Mouse (Mus musculus) CH12.LX (cell line): Measurements from ENCODE around the gene Cfap46. TPM values are rescaled to one million over a fixed set of nuclear protein-coding genes. Genes with fewer than 3 reads are reported as not detected.

Experiments used
- DNase-seq: peaks from one replicate; pipeline ENCODE4 v3.0.0-alpha.2; 2013; ENCODE audit errors: extremely low read depth
- H3K27ac ChIP-seq: 2 replicates; pipeline ENCODE4 v1.5.1; 2012; ENCODE audit warnings: low read depth, mild to moderate bottlenecking, control low read depth, moderate library complexity; ENCODE audit not compliant: insufficient read depth
- H3K27me3 ChIP-seq: replicated peaks from 2 replicates; pipeline ENCODE3; 2012; ENCODE audit warnings: inconsistent platforms
- H3K36me3 ChIP-seq, 2 experiments: replicated peaks in 1 of 2; 2 replicates each; pipeline versions ENCODE3 to v1.6.1; 2012; ENCODE audit warnings: inconsistent platforms in 1 of 2, low read length in 1 of 2, mild to moderate bottlenecking in 1 of 2, mixed read lengths in 1 of 2, moderate library complexity in 1 of 2; ENCODE audit not compliant: control insufficient read depth in 1 of 2, insufficient read depth in 1 of 2
- H3K4me1 ChIP-seq, 2 experiments: 2 replicates each; pipeline ENCODE4 v1.6.1; 2012; ENCODE audit warnings: inconsistent platforms in 1 of 2, moderate library complexity in 1 of 2; ENCODE audit not compliant: insufficient read depth in 2 of 2, control insufficient read depth in 1 of 2
- H3K4me2 ChIP-seq: 2 replicates; pipeline ENCODE4 v1.6.1; 2012; ENCODE audit warnings: low read depth, mild to moderate bottlenecking, control low read depth; ENCODE audit not compliant: poor library complexity, insufficient read depth, severe bottlenecking
- H3K4me3 ChIP-seq, 3 experiments: fragments of 150-350 bp in 1 of 3; sonication (generic) in 1 of 3; replicated peaks in 1 of 3; 2 replicates each; pipeline versions ENCODE3 to v1.5.1; 2011 to 2012; ENCODE audit warnings: low read depth in 2 of 3, low read length in 2 of 3, mild to moderate bottlenecking in 2 of 3, moderate library complexity in 2 of 3, control low read depth in 1 of 3, improper control_type of control experiment in 1 of 3, inconsistent platforms in 1 of 3, mixed read lengths in 1 of 3; ENCODE audit not compliant: poor library complexity in 1 of 3
- H3K79me2 ChIP-seq: replicated peaks from 2 replicates; pipeline ENCODE4 v1.6.1; 2012; ENCODE audit warnings: mild to moderate bottlenecking, moderate library complexity; ENCODE audit not compliant: control insufficient read depth, poor library complexity, insufficient read depth, severe bottlenecking; ENCODE audit errors: extremely low read depth
- H3K9ac ChIP-seq: 2 replicates; pipeline ENCODE4 v1.6.1; 2012; ENCODE audit warnings: low read depth, mild to moderate bottlenecking, control low read depth, moderate library complexity; ENCODE audit not compliant: insufficient read depth
- H3K9me3 ChIP-seq: replicated peaks from 2 replicates; pipeline ENCODE3; 2012; ENCODE audit warnings: low read length, inconsistent platforms, mixed read lengths
- BHLHE40 ChIP-seq: IDR thresholded peaks from 2 replicates; pipeline ENCODE4 v1.6.1; 2011; ENCODE audit warnings: mild to moderate bottlenecking, low read depth, low read length, improper control_type of control experiment
- CHD1 ChIP-seq: IDR thresholded peaks from 2 replicates; pipeline ENCODE4 v1.6.1; 2012; ENCODE audit warnings: low read depth, low read length, improper control_type of control experiment, inconsistent platforms
- CTCF ChIP-seq, 2 experiments: IDR thresholded peaks in 1 of 2; conservative IDR thresholded peaks in 1 of 2; 2 replicates each; pipeline ENCODE4 v1.5.1; 2011 to 2012; ENCODE audit warnings: low read depth in 2 of 2, low read length in 2 of 2, improper control_type of control experiment in 1 of 2, inconsistent platforms in 1 of 2, mild to moderate bottlenecking in 1 of 2, moderate library complexity in 1 of 2
- E2F4 ChIP-seq: IDR thresholded peaks from 2 replicates; pipeline ENCODE4 v1.6.1; 2011; ENCODE audit warnings: low read depth, low read length, improper control_type of control experiment; ENCODE audit not compliant: insufficient replicate concordance
- ELF1 ChIP-seq: IDR thresholded peaks from 2 replicates; pipeline ENCODE4 v1.6.1; 2014; ENCODE audit warnings: low read depth, mild to moderate bottlenecking, inconsistent platforms, low read length, improper control_type of control experiment
- GABPA ChIP-seq: IDR thresholded peaks from 2 replicates; pipeline ENCODE4 v1.6.1; 2012; ENCODE audit warnings: low read depth, low read length, improper control_type of control experiment, inconsistent platforms; ENCODE audit not compliant: insufficient replicate concordance
- IRF4 ChIP-seq: IDR thresholded peaks from 2 replicates; pipeline ENCODE4 v1.6.1; 2014; ENCODE audit warnings: low read depth, mild to moderate bottlenecking, inconsistent platforms, low read length, improper control_type of control experiment
- JUND ChIP-seq: conservative IDR thresholded peaks from 2 replicates; pipeline ENCODE4 v1.6.1; 2011; ENCODE audit warnings: low read depth, low read length, improper control_type of control experiment
- MAFK ChIP-seq: IDR thresholded peaks from 2 replicates; pipeline ENCODE4 v1.6.1; 2011; ENCODE audit warnings: low read length, improper control_type of control experiment; ENCODE audit not compliant: insufficient replicate concordance
- MAZ ChIP-seq: IDR thresholded peaks from 2 replicates; pipeline ENCODE4 v1.6.1; 2012; ENCODE audit warnings: low read depth, mild to moderate bottlenecking, inconsistent platforms, low read length, improper control_type of control experiment, moderate library complexity
- MXI1 ChIP-seq: IDR thresholded peaks from 2 replicates; pipeline ENCODE4 v1.6.1; 2011; ENCODE audit warnings: mild to moderate bottlenecking, low read depth, low read length, improper control_type of control experiment
- NELFE ChIP-seq: IDR thresholded peaks from 2 replicates; pipeline ENCODE4 v1.6.1; 2011; ENCODE audit warnings: low read depth, low read length, improper control_type of control experiment
- NRF1 ChIP-seq: IDR thresholded peaks from 2 replicates; pipeline ENCODE4 v1.6.1; 2014; ENCODE audit warnings: low read depth, mild to moderate bottlenecking, inconsistent platforms, low read length, improper control_type of control experiment, moderate library complexity
- POLR2A ChIP-seq: IDR thresholded peaks from 2 replicates; pipeline ENCODE4 v1.6.1; 2011; ENCODE audit warnings: low read depth, mild to moderate bottlenecking, improper control_type of control experiment, low read length
- RAD21 ChIP-seq: IDR thresholded peaks from 2 replicates; pipeline ENCODE4 v1.6.1; 2011; ENCODE audit warnings: low read depth, mild to moderate bottlenecking, low read length, improper control_type of control experiment, moderate library complexity
- RCOR1 ChIP-seq: conservative IDR thresholded peaks from 2 replicates; pipeline ENCODE4 v1.6.1; 2012; ENCODE audit warnings: low read depth, mild to moderate bottlenecking, inconsistent platforms, low read length, improper control_type of control experiment
- SIN3A ChIP-seq: IDR thresholded peaks from 2 replicates; pipeline ENCODE4 v1.6.1; 2012; ENCODE audit warnings: low read length, improper control_type of control experiment, inconsistent platforms
- SMC3 ChIP-seq: IDR thresholded peaks from 2 replicates; pipeline ENCODE4 v1.6.1; 2011; ENCODE audit warnings: low read depth, low read length, improper control_type of control experiment
- UBTF ChIP-seq: IDR thresholded peaks from 2 replicates; pipeline ENCODE4 v1.6.1; 2012; ENCODE audit warnings: low read depth, mild to moderate bottlenecking, inconsistent platforms, low read length, improper control_type of control experiment, moderate library complexity
- USF1 ChIP-seq: IDR thresholded peaks from 2 replicates; pipeline ENCODE4 v1.6.1; 2014; ENCODE audit warnings: low read depth, mild to moderate bottlenecking, inconsistent platforms, low read length, improper control_type of control experiment
- USF2 ChIP-seq: conservative IDR thresholded peaks from 2 replicates; pipeline ENCODE4 v1.6.1; 2011; ENCODE audit warnings: low read depth, low read length, improper control_type of control experiment
- ZC3H11A ChIP-seq: IDR thresholded peaks from 2 replicates; pipeline ENCODE4 v1.6.1; 2012; ENCODE audit warnings: low read depth, mild to moderate bottlenecking, inconsistent platforms, low read length, improper control_type of control experiment
- ZKSCAN1 ChIP-seq: IDR thresholded peaks from 2 replicates; pipeline ENCODE4 v1.6.1; 2012; ENCODE audit warnings: low read depth, inconsistent platforms, low read length, improper control_type of control experiment, borderline replicate concordance
- ZNF384 ChIP-seq: IDR thresholded peaks from 2 replicates; pipeline ENCODE4 v1.6.1; 2012; ENCODE audit warnings: low read depth, low read length, improper control_type of control experiment, inconsistent platforms
- dilution Hi-C: fragments of 300-500 bp; cut with MboI; formaldehyde crosslinking; loops from 2 replicates; pipeline ENCODE4 v1.14.3; 2020; ENCODE audit warnings: low sequenced_read_pairs; ENCODE audit not compliant: extremely low pct_unique_long_range_greater_than_20kb, extremely low pct_ligation_motif_present
- in situ Hi-C: fragments of 300-500 bp; cut with MboI; formaldehyde crosslinking; loops from 3 replicates; pipeline ENCODE4 v1.14.3; 2019; ENCODE audit warnings: low sequenced_read_pairs, low pct_ligation_motif_present, low pct_unique_long_range_greater_than_20kb, mixed read lengths
- polyA plus RNA-seq: library from polyadenylated mRNA; unstranded; fragments of >175 nt; gene quantifications from 2 replicates; pipeline ENCODE4 v1.2.1, GENCODE M21; 2012; ENCODE audit warnings: low read depth; ENCODE audit not compliant: insufficient read length
- total RNA-seq, 2 experiments: library from RNA; depleted of rRNA; stranded (reverse); fragments of 300-350 nt in 1 of 2; fragments of >200 nt in 1 of 2; gene quantifications; 2 replicates each; pipeline ENCODE4 v1.2.3; 2012 to 2014

Gene Cfap46
- total and polyA plus RNA-seq, 3 experiments: 0.11 to 0.13 (median 0.11) TPM

GRCm38 (mm10) chr7:139615767-139616766, 67.5 kb downstream of the Cfap46 start:
- Histone ChIP-seq H3K79me2 (no peaks in the 10 kb centered on the region), H3K27ac (no peak overlapping the region), H3K4me3 (no peak overlapping the region), H3K4me1 (no peaks in the 10 kb centered on the region), H3K4me2 (no peak overlapping the region), H3K36me3 (no peaks in the 10 kb centered on the region), H3K9ac (no peak overlapping the region), H3K9me3 (no peaks in the 10 kb centered on the region), H3K27me3 (peaks cover 68% of the 10 kb centered on the region)
- DNase-seq: peak; percentile 59
- dilution Hi-C loops (no loop called here), in situ Hi-C loops (loop anchor here (10.0 kb wide), 1 partner anchor 259 kb away; no protein-coding TSS in a partner anchor)
- TF ChIP-seq NRF1 (0 out of 2 replicates have a peak, but pooled peaks have one; percentile 10), POLR2A (no peak), CTCF (conservative IDR thresholded peaks at IDR 0.05 in 1 of 2, IDR thresholded peaks at IDR 0.05 in 1 of 2; ENCODE audit: low read depth in 2 of 2, low read length in 2 of 2) (peak; percentile 85 to 92), UBTF (no peak), ZC3H11A (peak; percentile 66), SMC3 (peak; percentile 86), RAD21 (peak; percentile 88), IRF4 (no peak), MAFK (no peak), SIN3A (no peak)

GRCm38 (mm10) chr7:139610328-139610727, 73.3 kb downstream of the Cfap46 start:
- Histone ChIP-seq H3K27me3 (peaks cover 43% of the 10 kb centered on the region), H3K4me2 (no peak overlapping the region), H3K9ac (no peak overlapping the region)
- TF ChIP-seq MAFK (no peak), SIN3A (no peak), USF2 (no peak), CTCF (conservative IDR thresholded peaks at IDR 0.05 in 1 of 2, IDR thresholded peaks at IDR 0.05 in 1 of 2; ENCODE audit: low read depth in 2 of 2, low read length in 2 of 2) (no peak), MXI1 (no peak), CHD1 (no peak), NELFE (no peak), GABPA (no peak), SMC3 (no peak), ZKSCAN1 (no peak), JUND (no peak), BHLHE40 (no peak), E2F4 (no peak), ZNF384 (no peak), MAZ (no peak), USF1 (no peak), POLR2A (no peak), ELF1 (no peak), ZC3H11A (no peak), RCOR1 (no peak)
- TF ChIP-seq, all 38 proteins: peak for 0
- H3K9me3 ChIP-seq: no peaks in the 10 kb centered on the region
- H3K4me1 ChIP-seq: peaks cover 6 to 19% of the 10 kb centered on the region in 2 experiments
- H3K27ac ChIP-seq: no peak overlapping the region
- H3K36me3 ChIP-seq: no peaks in the 10 kb centered on the region
- in situ Hi-C loops (loop anchor here (10.0 kb wide), 1 partner anchor 264 kb away; no protein-coding TSS in a partner anchor), dilution Hi-C loops (no loop called here)
- no peak overlapping the region for H3K4me3 ChIP-seq
- DNase-seq: no peak
- no peaks in the 10 kb centered on the region for H3K79me2 ChIP-seq
